22 mouse cellular contexts compared by ENCODE assay signal in genomic region chr17:71132856-71133439, GRCm38 (mm10). TPM values are rescaled to one million over a fixed set of nuclear protein-coding genes. Genes with fewer than 3 reads are reported as not detected.
DNase-seq lines count a peak whose midpoint lies in the region; ATAC-seq and TF ChIP-seq lines count a peak whose summit lies in the region.
"Had no signal": no experiment of that assay in that cellular context is flagged by ENCODE, and none has a peak within 500 bp of the region (broad histone marks: within the 10 kb centered on the region; RNA-seq: fewer than 3 reads in every experiment).

No protein-coding gene starts in this region.

- TF ChIP-seq EP300 in CH12.LX (IDR thresholded peaks at IDR 0.05; ENCODE audit: low read length): no peak

- H3K9ac ChIP-seq in CH12.LX (ENCODE audit: insufficient read depth, low read depth): no peak overlapping the region
- H3K9ac ChIP-seq: hindbrain, embryonic 14.5 days; intestine, embryonic 15.5 days; liver, embryonic 13.5 days; lung, embryonic 15.5 days; midbrain, embryonic 15.5 days had no signal

- H3K9me3 ChIP-seq in CH12.LX (replicated peaks; ENCODE audit: low read length): no peaks in the 10 kb centered on the region
- H3K9me3 ChIP-seq: G1E; intestine, embryonic 15.5 days; liver, embryonic 13.5 days; lung, embryonic 15.5 days; midbrain, embryonic 15.5 days had no signal

- H3K4me2 ChIP-seq in CH12.LX (ENCODE audit: insufficient read depth, low read depth, poor library complexity, severe bottlenecking): peak overlapping the region; percentile 27; the same call in 1 of the 2 replicates
- H3K4me2 ChIP-seq: hindbrain, embryonic 14.5 days; intestine, embryonic 15.5 days; liver, embryonic 13.5 days; lung, embryonic 15.5 days; midbrain, embryonic 15.5 days had no signal

- no peaks in the 10 kb centered on the region for H3K79me2 ChIP-seq in CH12.LX (replicated peaks; ENCODE audit: control insufficient read depth, extremely low read depth, insufficient read depth, poor library complexity, severe bottlenecking)

- no peak for TF ChIP-seq CTCF in CH12.LX (conservative IDR thresholded peaks at IDR 0.05 in 1 of 2, IDR thresholded peaks at IDR 0.05 in 1 of 2; ENCODE audit: low read depth in 2 of 2, low read length in 2 of 2)

- in situ Hi-C loops in CH12.LX (cut with MboI; ENCODE audit: low pct_ligation_motif_present, low pct_unique_long_range_greater_than_20kb, low sequenced_read_pairs): no loop called here

- peak; percentile 5 for DNase-seq in kidney, postnatal 10 days
- DNase-seq in kidney, adult 11 months: no peak
- DNase-seq in CH12.LX (ENCODE audit: extremely low read depth): no peak
- DNase-seq in layer of hippocampus, adult 11-12 months (ENCODE audit: low spot score): no peak
- no peak for DNase-seq in thymus, postnatal 36 days
- DNase-seq in spleen, postnatal 36 days (ENCODE audit: low spot score in 2 of 2): no peak
- DNase-seq: adrenal gland, postnatal 14 days; cerebellum, adult 11 months; cerebellum, postnatal 25 days; gastrocnemius, adult 2 months; heart, adult 18-20 months; layer of hippocampus, postnatal 36 days; liver, embryonic 13.5 days; right cerebral cortex, postnatal 4 days had no signal

- peak; percentile 48 for ATAC-seq in common myeloid progenitor, adult 5-6 weeks (replicated peaks; ENCODE audit: low read depth, poor library complexity, severe bottlenecking)
- peak; percentile 67 for ATAC-seq in megakaryocyte, adult 5-6 weeks (ENCODE audit: poor library complexity, severe bottlenecking)
- ATAC-seq: intestine, embryonic 15.5 days; midbrain, embryonic 15.5 days had no signal

- no peaks in the 10 kb centered on the region for H3K36me3 ChIP-seq in CH12.LX (replicated peaks in 1 of 2; ENCODE audit: control insufficient read depth in 1 of 2, insufficient read depth in 1 of 2, low read length in 1 of 2)
- H3K36me3 ChIP-seq: G1E; intestine, embryonic 15.5 days; liver, embryonic 13.5 days; lung, embryonic 15.5 days; midbrain, embryonic 15.5 days had no signal

- H3K27ac ChIP-seq in CH12.LX (ENCODE audit: insufficient read depth, low read depth): no peak overlapping the region
- H3K27ac ChIP-seq: hindbrain, embryonic 14.5 days; intestine, embryonic 15.5 days; layer of hippocampus, adult 2 months; liver, embryonic 13.5 days; lung, embryonic 15.5 days; midbrain, embryonic 15.5 days had no signal

- no peak for TF ChIP-seq RAD21 in CH12.LX (IDR thresholded peaks at IDR 0.05; ENCODE audit: low read depth, low read length)

- dilution Hi-C loops in CH12.LX (cut with MboI; ENCODE audit: extremely low pct_ligation_motif_present, extremely low pct_unique_long_range_greater_than_20kb, low sequenced_read_pairs): no loop called here

- no peak overlapping the region for H3K4me3 ChIP-seq in CH12.LX (replicated peaks in 1 of 3; ENCODE audit: low read depth in 2 of 3, low read length in 2 of 3, poor library complexity in 1 of 3)
- H3K4me3 ChIP-seq: gastrocnemius, adult 2 months; intestine, embryonic 15.5 days; layer of hippocampus, adult 2 months; liver, embryonic 13.5 days; lung, embryonic 15.5 days; midbrain, embryonic 15.5 days had no signal

- H3K27me3 ChIP-seq in CH12.LX (replicated peaks): no peaks in the 10 kb centered on the region
- H3K27me3 ChIP-seq: intestine, embryonic 15.5 days; liver, embryonic 13.5 days; lung, embryonic 15.5 days; midbrain, embryonic 15.5 days had no signal

- TF ChIP-seq POLR2A in CH12.LX (IDR thresholded peaks at IDR 0.05; ENCODE audit: low read depth, low read length): no peak

- H3K4me1 ChIP-seq in CH12.LX (ENCODE audit: control insufficient read depth in 1 of 2, insufficient read depth in 2 of 2): peaks cover 5 to 16% of the 10 kb centered on the region in 2 experiments
- H3K4me1 ChIP-seq: midbrain, embryonic 15.5 days had no signal

TF ChIP-seq in CH12.LX, 34 proteins besides CTCF, POLR2A, EP300 and RAD21:
- TF ChIP-seq NELFE (IDR thresholded peaks at IDR 0.05; ENCODE audit: low read depth, low read length) (no peak), UBTF (IDR thresholded peaks at IDR 0.05; ENCODE audit: low read depth, low read length) (0 out of 2 replicates have a peak, but pooled peaks have one; percentile 50)
TF ChIP-seq in CH12.LX: peak in this region for 1.

RNA-seq across cellular contexts. Expression of gene Lpin2, which starts 49.4 kb away (rescaled TPM):
- 25.1 and 28.1 TPM in 2 replicates for total RNA-seq in CH12.LX (2012; rRNA removed)
- total RNA-seq in CH12.LX (2014; rRNA removed): 25.4 TPM in 2 replicates
- polyA plus RNA-seq in CH12.LX (2012; ENCODE audit: insufficient read length, low read depth): 30.4 and 31.4 TPM in 2 replicates
- total RNA-seq in common myeloid progenitor, adult 5-6 weeks (2017): 66.3 and 97.0 TPM in 2 replicates
- total RNA-seq in megakaryocyte, adult 5-6 weeks (2015): 21.7 and 25.3 TPM in 2 replicates
- 31.4 and 38.1 TPM in 2 replicates for total RNA-seq in megakaryocyte, adult 5-6 weeks (2017)
